Mouse (Mus musculus): ENCODE measurements around the gene Fbll1. TPM values are rescaled to one million over a fixed set of nuclear protein-coding genes. Genes with fewer than 3 reads are reported as not detected.

The Fbll1 gene
- under 1 TPM in 1 of 2 experiments, not detected in 1; 0.11 TPM for polyA plus RNA-seq (2017; shearing (Covaris generic))

GRCm38 (mm10) chr11:35798874-35799273 lies at the start of gene Fbll1:
Gene Fbll1, minus strand, starts transcription at chr11:35798884.

DNA sequence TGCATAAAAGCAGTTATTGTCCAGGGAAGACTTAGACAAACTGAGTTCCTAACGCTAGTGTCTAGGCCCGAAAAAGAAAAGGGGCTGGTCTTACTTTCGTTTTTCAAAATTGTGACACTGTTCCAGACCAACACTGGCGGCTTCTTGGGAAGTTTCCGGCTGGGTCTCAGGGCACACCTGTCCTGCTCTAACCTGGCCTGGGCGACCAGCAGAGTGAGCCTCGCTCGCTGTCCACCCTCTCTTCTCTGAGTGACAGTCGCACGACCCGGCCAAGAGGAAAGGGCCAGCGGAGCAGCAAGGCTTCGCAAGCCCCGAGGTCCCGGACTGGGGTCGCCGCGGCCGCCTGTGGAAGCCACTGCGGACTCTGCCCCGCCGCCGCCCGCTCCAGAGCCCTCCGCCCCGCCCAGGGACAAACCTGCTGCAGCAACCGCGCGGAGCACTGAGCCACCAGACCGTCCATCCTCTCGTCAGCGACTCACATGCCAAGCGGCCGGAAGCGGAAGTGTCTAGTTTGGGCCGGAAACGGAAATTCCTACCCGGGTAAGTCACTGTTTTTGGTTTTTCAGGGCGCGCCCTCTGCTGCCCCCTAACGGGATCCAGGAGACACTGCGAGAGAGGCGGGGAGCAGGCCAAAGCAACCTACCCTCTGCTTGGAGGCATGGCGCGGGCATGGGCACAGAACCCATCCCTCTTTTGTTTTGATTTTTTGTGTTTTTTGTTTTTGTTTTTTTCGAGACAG lies 35.5 kb upstream of the Fbll1 start, which contains the start of gene Rars:
TSS of gene Rars (minus strand) at position 485 of the 739 bp plus-strand sequence.

GRCm38 (mm10) chr11:35769188-35769745 lies 29.4 kb downstream of the Fbll1 start, which contains the start of gene Pank3:
Gene Pank3, plus strand, starts transcription at chr11:35769484.

Other genes starting within 250 kb of the Fbll1 start
- gene Pank3, start 29.4 kb downstream of the Fbll1 start, polyA plus RNA-seq (2017; shearing (Covaris generic)), result 10 to 100 TPM; 10.8 to 18.4 TPM
- 10 to 100 TPM; 62.4 to 63.6 TPM for gene Rars, start 35.6 kb upstream of the Fbll1 start, polyA plus RNA-seq (2017; shearing (Covaris generic))
- 1 to 10 TPM in 1 of 2 experiments, under 1 TPM in 1; 0.31 to 1.9 TPM for gene Wwc1, start 181.6 kb upstream of the Fbll1 start, polyA plus RNA-seq (2017; shearing (Covaris generic))